Mouse (Mus musculus) spleen, postnatal 36 days (tissue): ENCODE measurements around the gene Cnmd.

ENCODE experiments used
- DNase-seq, 2 experiments: peaks; one replicate each; pipeline ENCODE4 v3.0.0; 2022; ENCODE audit warnings: low spot score in 2 of 2, mixed read lengths in 1 of 2

The Cnmd gene

GRCm38 (mm10) chr14:79645378-79645777, 16.6 kb downstream of the Cnmd start:
- no peak for DNase-seq

- DNase-seq: no peak
Measured at GRCm38 (mm10) chr14:79642063-79642462, 19.9 kb downstream of the Cnmd start.

GRCm38 (mm10) chr14:79636814-79637213, 25.2 kb downstream of the Cnmd start:
- no peak for DNase-seq

GRCm38 (mm10) chr14:79633196-79633595, 28.8 kb downstream of the Cnmd start:
- DNase-seq: no peak

- no peak for DNase-seq
Measured at GRCm38 (mm10) chr14:79632330-79632729, 29.6 kb downstream of the Cnmd start.

GRCm38 (mm10) chr14:79621143-79621542, 40.8 kb downstream of the Cnmd start:
- no peak for DNase-seq

- no peak for DNase-seq
Measured at GRCm38 (mm10) chr14:79619802-79620201, 42.2 kb downstream of the Cnmd start.

- no peak for DNase-seq
Measured at GRCm38 (mm10) chr14:79617121-79617828, 44.7 kb downstream of the Cnmd start.

- DNase-seq: no peak
Measured at GRCm38 (mm10) chr14:79608286-79608685, 53.7 kb downstream of the Cnmd start.

- DNase-seq: no peak
Measured at GRCm38 (mm10) chr14:79607352-79607751, 54.6 kb downstream of the Cnmd start.

- no peak for DNase-seq
Measured at GRCm38 (mm10) chr14:79606867-79607266, 55.1 kb downstream of the Cnmd start.

GRCm38 (mm10) chr14:79606392-79606791, 55.6 kb downstream of the Cnmd start:
- DNase-seq: no peak

- no peak for DNase-seq
Measured at GRCm38 (mm10) chr14:79605881-79606280, 56.1 kb downstream of the Cnmd start.

- no peak for DNase-seq
Measured at GRCm38 (mm10) chr14:79596602-79597001, 65.4 kb downstream of the Cnmd start.

- DNase-seq: no peak
Measured at GRCm38 (mm10) chr14:79594069-79594468, 67.9 kb downstream of the Cnmd start.

GRCm38 (mm10) chr14:79591611-79592010, 70.4 kb downstream of the Cnmd start:
- no peak for DNase-seq

GRCm38 (mm10) chr14:79590916-79591315, 71.1 kb downstream of the Cnmd start:
- DNase-seq: no peak

- no peak for DNase-seq
Measured at GRCm38 (mm10) chr14:79589401-79589800, 72.6 kb downstream of the Cnmd start.

GRCm38 (mm10) chr14:79588534-79588951, 73.4 kb downstream of the Cnmd start:
- no peak for DNase-seq

GRCm38 (mm10) chr14:79587852-79588229, 74.1 kb downstream of the Cnmd start:
- no peak for DNase-seq
